In genomic region chr3:31260329-31260963, GRCm38 (mm10) we compare ENCODE assay signal across 8 mouse cellular contexts. TPM values are rescaled to one million over a fixed set of nuclear protein-coding genes. Genes with fewer than 3 reads are reported as not detected.
DNase-seq lines count a peak whose midpoint lies in the region; ATAC-seq and TF ChIP-seq lines count a peak whose summit lies in the region.

No protein-coding gene starts in this region.

- CTCF ChIA-PET in Patski (lab: Charles Lee): interaction anchor here (1.2 to 6.2 kb wide), 4 partner anchors 13 to 22 kb away, joined by 3 to 37 read pairs (median 4); no protein-coding TSS in a partner anchor

- H3K4me1 ChIP-seq in forebrain, embryonic 14.5 days (ENCODE audit: control insufficient read depth, insufficient read depth, low read length): peaks cover 9% of the 10 kb centered on the region

- 14% methylated on average over 7 of the region's 7 CpGs for WGBS in forebrain, embryonic 14.5 days

- no peak overlapping the region for H3K4me2 ChIP-seq in forebrain, embryonic 14.5 days (ENCODE audit: low read length)
- peak overlapping the region; percentile 59 for H3K4me2 ChIP-seq in myocyte (ENCODE audit: low read depth)

- no peaks in the 10 kb centered on the region for H3K27me3 ChIP-seq in Patski
- H3K27me3 ChIP-seq in forebrain, embryonic 14.5 days (replicated peaks; ENCODE audit: control insufficient read depth, insufficient read depth, low read length): no peaks in the 10 kb centered on the region
- no peaks in the 10 kb centered on the region for H3K27me3 ChIP-seq in myocyte (ENCODE audit: control insufficient read depth, insufficient read depth, insufficient read length)

- H3K36me3 ChIP-seq in forebrain, embryonic 14.5 days (ENCODE audit: control insufficient read depth, insufficient read depth, low read length): no peaks in the 10 kb centered on the region
- no peaks in the 10 kb centered on the region for H3K36me3 ChIP-seq in myocyte (ENCODE audit: control insufficient read depth, insufficient read depth)

- H3K9me3 ChIP-seq in forebrain, embryonic 14.5 days (replicated peaks; ENCODE audit: control insufficient read depth, low read length): no peaks in the 10 kb centered on the region

- TF ChIP-seq CTCF in Patski (IDR thresholded peaks at IDR 0.05): no peak

- H3K9ac ChIP-seq in forebrain, embryonic 14.5 days (ENCODE audit: low read length): no peak overlapping the region

- H3K27ac ChIP-seq in forebrain, embryonic 14.5 days (ENCODE audit: low read depth, low read length): no peak overlapping the region

- no peaks in the 10 kb centered on the region for H3K79me2 ChIP-seq in myocyte (ENCODE audit: control insufficient read depth, insufficient read depth)

- no peak overlapping the region for H3ac ChIP-seq in myocyte (ENCODE audit: control insufficient read depth, insufficient read length)

- DNase-seq in 416B (ENCODE audit: low read depth): peak; percentile 58
- DNase-seq in Patski (ENCODE audit: low read depth, low spot score): peak; percentile 98
- DNase-seq in forebrain, embryonic 14.5 days (ENCODE audit: low spot score): no peak
- DNase-seq in kidney, adult 9 months: peak; percentile 37
- no peak for DNase-seq in cerebellum, adult 11 months
- DNase-seq in spleen, adult 12 weeks (ENCODE audit: low spot score): no peak

- TF ChIP-seq POLR2A in myocyte (IDR thresholded peaks at IDR 0.05; ENCODE audit: insufficient read length, low read depth): no peak

- peak; percentile 91 for ATAC-seq in Patski
- ATAC-seq in forebrain, embryonic 14.5 days: peak; percentile 52
- ATAC-seq in erythroid progenitor cell, adult 5-6 weeks (replicated peaks; ENCODE audit: low FRiP score, poor library complexity, severe bottlenecking): no peak

- POLR2A ChIA-PET in Patski (lab: Charles Lee): interaction anchor here (2.2 kb wide), 1 partner anchor 11 kb away, joined by 9 read pairs; no protein-coding TSS in a partner anchor

- no peak overlapping the region for H3K4me3 ChIP-seq in forebrain, embryonic 14.5 days (ENCODE audit: low read depth, low read length)
- H3K4me3 ChIP-seq in myocyte: no peak overlapping the region

- in situ Hi-C loops in Patski (cut with MboI; ENCODE audit: low pct_unique_long_range_greater_than_20kb): no loop called here

TF ChIP-seq in myocyte, 11 proteins besides CTCF, POLR2A, EP300 and RAD21:
- TF ChIP-seq USF1 (IDR thresholded peaks at IDR 0.05; ENCODE audit: low read depth) (peak; percentile 83), SRF (IDR thresholded peaks at IDR 0.05; ENCODE audit: control insufficient read depth, insufficient read length, low read depth) (no peak)
TF ChIP-seq in myocyte: peak in this region for 1.

RNA-seq across cellular contexts. Expression of gene Slc7a14, which starts 49.7 kb away (rescaled TPM):
- polyA plus RNA-seq in Patski (2021) (0.05 TPM), myocyte (2012; fragmentation: generic; extraction: Trizol) (not detected)
- polyA plus RNA-seq in forebrain, embryonic 14.5 days (2014; fragmentation: Nextera tagmentation; extraction: Ambion mirVana): 2.2 and 3.2 TPM in 2 replicates
- total RNA-seq in erythroid progenitor cell, adult 5-6 weeks (2015; ENCODE audit: low replicate concordance): 0.36 TPM in 1 of 2 replicates, not detected in the other
- not detected in 2 replicates for total RNA-seq in erythroid progenitor cell, adult 5-6 weeks (2017; ENCODE audit: low replicate concordance)

Comparison
In these comparisons a context has a peak if more than half of its experiments do, and no peak if none do; other contexts are left out.
1. DNase-seq: peak in 416B (single experiment), Patski (single experiment) and kidney, adult 9 months (single experiment); none in forebrain, embryonic 14.5 days (single experiment), cerebellum, adult 11 months (single experiment) and spleen, adult 12 weeks (single experiment).